Mouse (Mus musculus) layer of hippocampus, adult 8-10 months (tissue): Measurements from ENCODE around the gene Bsdc1. TPM values are rescaled to one million over a fixed set of nuclear protein-coding genes. Genes with fewer than 3 reads are reported as not detected.
A peak's percentile ranks its signal among the peaks of the same experiment; 100 is the strongest.
"Not testable (repeated sequence)": the region's sequence is repeated elsewhere in the genome, so short reads cannot be mapped to it uniquely, and the experiment has no call there.

Experiments
- DNase-seq, 2 experiments: peaks; one replicate each; pipeline ENCODE4 v3.0.0; 2022; ENCODE audit warnings: low spot score in 2 of 2
- total RNA-seq, 4 experiments: library from RNA; stranded (reverse); gene quantifications; 2 replicates each; pipeline ENCODE4 v1.2.4; 2022

Bsdc1 gene
- total RNA-seq, 4 experiments from 2014 or later, result 57.4 to 64.9 (median 62.5) TPM

GRCm38 (mm10) chr4:129513086-129513767, 51.8 kb downstream of the Bsdc1 start, which contains the start of gene Marcksl1:
Gene Marcksl1, plus strand, starts transcription at chr4:129513581.
- DNase-seq, result peak in 1 of 2 experiments; percentile 74

- no peak for DNase-seq
Observed at GRCm38 (mm10) chr4:129513891-129514290, 52.5 kb downstream of the Bsdc1 start.

GRCm38 (mm10) chr4:129514300-129514898, 53.0 kb downstream of the Bsdc1 start:
- no peak for DNase-seq

DNA sequence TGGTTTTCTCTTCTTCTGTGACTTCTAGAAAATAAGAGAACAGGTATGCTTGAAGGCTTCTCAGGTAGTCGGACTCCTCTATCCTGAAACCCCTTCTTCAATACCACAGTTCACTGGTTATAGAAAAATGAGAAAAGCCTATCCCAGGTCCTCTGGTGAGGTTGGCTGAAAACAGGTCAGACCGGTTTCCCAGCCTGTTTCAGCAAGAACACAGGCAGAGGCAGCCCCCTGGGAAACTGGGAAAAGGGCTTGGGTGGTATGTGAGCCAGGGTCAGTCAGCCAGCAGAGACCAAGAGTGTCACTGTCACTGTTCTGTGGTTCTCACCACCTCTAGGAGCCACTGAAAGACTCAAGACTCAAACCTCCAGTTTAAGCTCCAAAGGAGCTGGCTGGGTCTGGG, 55.5 kb downstream of the Bsdc1 start:
- DNase-seq, result no peak

GRCm38 (mm10) chr4:129518519-129518918, 57.1 kb downstream of the Bsdc1 start:
- DNase-seq, result no peak

- DNase-seq, result no peak
Observed at GRCm38 (mm10) chr4:129525338-129525737, 64.0 kb downstream of the Bsdc1 start.

DNA sequence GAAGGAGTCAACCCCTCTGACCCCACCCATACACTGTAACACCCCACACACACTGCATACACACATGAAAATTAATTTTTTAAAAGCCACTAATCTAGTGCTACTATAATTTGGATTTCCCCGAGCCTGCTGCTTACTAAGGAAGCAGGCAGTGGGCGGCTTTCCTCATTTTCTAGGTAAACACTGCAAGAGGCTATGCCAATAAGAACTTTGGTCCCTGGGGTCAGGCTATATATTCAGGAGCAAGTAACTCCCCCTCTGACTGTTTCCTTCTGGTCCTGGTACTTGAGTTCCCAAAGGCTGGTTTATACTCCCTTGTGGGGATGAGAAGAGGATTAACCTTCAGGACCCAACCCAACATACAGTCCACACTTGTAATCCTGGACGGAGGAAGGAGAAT, 64.5 kb downstream of the Bsdc1 start:
- DNase-seq, result no peak

GRCm38 (mm10) chr4:129528901-129529300, 67.5 kb downstream of the Bsdc1 start:
- not testable (repeated sequence) for DNase-seq

Other genes with a start within 250 kb of the Bsdc1 start
- 10 to 100 TPM; 10.1 to 12.6 (median 11.4) TPM for gene C77080, start 200.2 kb upstream of the Bsdc1 start, total RNA-seq
- 1 to 10 TPM in 3 of 4 experiments, under 1 TPM in 1; 0.63 to 2.2 (median 1.1) TPM for gene Sync, start 174.0 kb upstream of the Bsdc1 start, total RNA-seq
- 100 to 1,000 TPM; 114 to 129 (median 116) TPM for gene Rbbp4, start 126.2 kb upstream of the Bsdc1 start, total RNA-seq
- gene Zbtb8os, start 125.9 kb upstream of the Bsdc1 start, total RNA-seq, result 10 to 100 TPM; 30.7 to 32.4 (median 31.6) TPM
- gene Zbtb8a, start 83.5 kb upstream of the Bsdc1 start, total RNA-seq, result 1 to 10 TPM; 2.5 to 4.5 (median 2.9) TPM
- gene Zbtb8b, start 20.7 kb upstream of the Bsdc1 start, total RNA-seq, result 1 to 10 TPM; 3.4 to 4.6 (median 4.0) TPM
- gene Tssk3, start 29.4 kb downstream of the Bsdc1 start, total RNA-seq, result under 1 TPM in 3 of 4 experiments, not detected in 1; 0.25 to 0.29 (median 0.25) TPM
- not detected for gene Fam229a, start 29.6 kb downstream of the Bsdc1 start, total RNA-seq
- 10 to 100 TPM; 55.9 to 79.7 (median 68.7) TPM for gene Marcksl1, start 52.0 kb downstream of the Bsdc1 start, total RNA-seq
- 10 to 100 TPM; 37.7 to 48.1 (median 44.5) TPM for gene Hdac1, start 81.1 kb downstream of the Bsdc1 start, total RNA-seq
- 1 to 10 TPM; 2.4 to 4.7 (median 3.6) TPM for gene Lck, start 112.1 kb downstream of the Bsdc1 start, total RNA-seq
- 1 to 10 TPM in 2 of 4 experiments, under 1 TPM in 1, not detected in 1; 0.70 to 2.4 (median 2.3) TPM for gene Fam167b, start 117.0 kb downstream of the Bsdc1 start, total RNA-seq
- 100 to 1,000 TPM; 119 to 128 (median 123) TPM for gene Eif3i, start 139.1 kb downstream of the Bsdc1 start, total RNA-seq
- gene Tmem234, start 139.1 kb downstream of the Bsdc1 start, total RNA-seq, result 10 to 100 TPM; 77.3 to 91.3 (median 84.6) TPM
- gene Dcdc2b, start 152.7 kb downstream of the Bsdc1 start, total RNA-seq, result 1 to 10 TPM; 4.0 to 7.9 (median 5.9) TPM
- gene Iqcc, start 157.5 kb downstream of the Bsdc1 start, total RNA-seq, result 10 to 100 TPM; 27.9 to 42.5 (median 36.0) TPM
- gene Ccdc28b, start 162.4 kb downstream of the Bsdc1 start, total RNA-seq, result 10 to 100 TPM; 59.2 to 67.4 (median 62.1) TPM
- 10 to 100 TPM; 42.1 to 46.3 (median 44.6) TPM for gene Txlna, start 179.5 kb downstream of the Bsdc1 start, total RNA-seq
- 100 to 1,000 TPM in 2 of 4 experiments, 10 to 100 TPM in 2; 80.9 to 108 (median 97.7) TPM for gene Kpna6, start 211.2 kb downstream of the Bsdc1 start, total RNA-seq
- 10 to 100 TPM; 13.4 to 16.0 (median 14.9) TPM for gene Tmem39b, start 235.3 kb downstream of the Bsdc1 start, total RNA-seq